Mouse (Mus musculus) cerebellum, adult (tissue): Measurements from ENCODE around the gene Gphb5.
A peak's percentile ranks its signal among the peaks of the same experiment; 100 is the strongest.

ENCODE experiments used
- ATAC-seq: cut with Nextera tagmentation; 2 replicates; pipeline ENCODE4 v1.9.2; 2017; ENCODE audit warnings: mild to moderate bottlenecking, moderate library complexity, mixed read lengths; ENCODE audit not compliant: insufficient number of reproducible peaks, low FRiP score, low TSS enrichment

The Gphb5 gene

DNA sequence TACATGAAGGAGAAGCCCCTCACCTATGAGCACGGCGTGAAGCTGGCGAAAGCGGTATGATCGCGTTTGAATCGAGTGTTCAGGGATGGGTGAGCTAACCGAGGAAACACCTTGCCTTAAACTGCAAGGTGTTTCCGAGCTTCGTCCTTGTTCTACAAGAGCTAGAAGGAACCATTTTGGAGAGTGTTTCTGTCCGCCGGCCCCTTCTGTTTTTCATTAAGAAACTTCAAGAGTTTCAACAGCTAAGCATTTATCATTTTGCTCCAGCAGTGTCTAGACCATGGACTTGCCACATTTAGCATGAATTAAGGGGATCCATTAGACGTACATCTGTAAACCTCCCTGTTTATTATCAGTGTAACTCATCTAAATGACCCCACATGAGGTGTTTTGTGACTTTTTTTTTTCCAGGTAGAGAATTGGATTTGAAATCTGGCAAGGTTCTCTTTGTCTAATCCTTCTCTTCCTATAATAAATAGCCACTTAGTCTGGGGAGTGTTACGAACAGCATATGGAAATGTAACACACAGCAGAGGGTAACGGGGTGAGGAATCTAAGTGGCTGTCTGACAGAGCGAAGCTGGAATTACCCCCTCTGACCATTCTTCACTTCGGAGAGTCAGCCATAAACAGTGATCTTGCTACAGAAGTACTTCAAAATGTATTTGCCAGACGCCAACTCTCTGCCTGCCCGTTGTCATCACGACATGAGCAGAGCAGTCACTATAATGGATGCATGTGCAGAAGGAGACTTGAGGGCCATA, 22.4 kb downstream of the Gphb5 start:
- ATAC-seq: no peak

DNA sequence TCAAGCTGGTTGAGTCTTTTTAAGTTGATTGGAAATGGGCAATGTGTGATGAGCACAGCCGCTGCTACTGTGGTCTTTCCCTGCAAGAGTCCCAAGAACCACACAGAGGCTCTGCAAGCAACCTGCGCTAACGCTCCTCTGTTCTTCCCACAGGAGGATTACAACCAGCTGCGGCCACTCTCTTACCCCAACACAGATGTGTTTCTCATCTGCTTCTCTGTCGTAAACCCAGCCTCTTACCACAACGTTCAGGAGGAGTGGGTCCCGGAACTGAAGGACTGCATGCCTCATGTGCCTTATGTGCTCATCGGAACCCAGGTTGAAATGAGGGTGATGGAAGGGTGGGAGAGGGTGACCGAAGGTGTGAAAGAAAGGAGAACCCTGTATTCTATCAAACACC, 25.1 kb downstream of the Gphb5 start:
- ATAC-seq: no peak

- peak; percentile 45 for ATAC-seq
Measured at GRCm38 (mm10) chr12:75389308-75390135, 27.1 kb downstream of the Gphb5 start.

GRCm38 (mm10) chr12:75388521-75388920, 28.1 kb downstream of the Gphb5 start:
- ATAC-seq: no peak

- ATAC-seq: no peak
Measured at GRCm38 (mm10) chr12:75387846-75388245, 28.7 kb downstream of the Gphb5 start.

DNA sequence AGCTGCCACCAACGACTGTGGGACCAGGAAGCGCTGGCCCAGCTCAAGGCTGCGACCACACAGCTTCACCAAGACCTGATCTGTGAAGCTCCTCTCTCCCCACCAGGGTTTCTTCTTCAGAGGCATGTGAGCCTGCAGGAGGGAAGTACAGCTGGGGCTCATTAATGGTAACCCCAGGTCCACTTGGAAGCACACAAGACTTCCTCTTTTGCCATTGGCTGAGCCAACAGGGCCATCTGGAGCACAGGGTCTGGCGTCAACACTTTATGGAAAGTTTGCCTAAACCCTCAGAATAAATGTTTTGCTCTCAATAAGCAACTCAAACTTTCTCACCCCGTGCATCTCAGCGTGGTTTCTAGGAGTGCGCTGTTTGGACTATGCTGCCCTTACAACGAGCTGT, 29.4 kb downstream of the Gphb5 start:
- ATAC-seq: no peak

- no peak for ATAC-seq
Measured at GRCm38 (mm10) chr12:75386731-75387130, 29.9 kb downstream of the Gphb5 start.

- ATAC-seq: peak; percentile 92
Measured at GRCm38 (mm10) chr12:75376126-75376525, 40.5 kb downstream of the Gphb5 start.

- peak; percentile 92 for ATAC-seq
Measured at GRCm38 (mm10) chr12:75375060-75375459, 41.5 kb downstream of the Gphb5 start.

DNA sequence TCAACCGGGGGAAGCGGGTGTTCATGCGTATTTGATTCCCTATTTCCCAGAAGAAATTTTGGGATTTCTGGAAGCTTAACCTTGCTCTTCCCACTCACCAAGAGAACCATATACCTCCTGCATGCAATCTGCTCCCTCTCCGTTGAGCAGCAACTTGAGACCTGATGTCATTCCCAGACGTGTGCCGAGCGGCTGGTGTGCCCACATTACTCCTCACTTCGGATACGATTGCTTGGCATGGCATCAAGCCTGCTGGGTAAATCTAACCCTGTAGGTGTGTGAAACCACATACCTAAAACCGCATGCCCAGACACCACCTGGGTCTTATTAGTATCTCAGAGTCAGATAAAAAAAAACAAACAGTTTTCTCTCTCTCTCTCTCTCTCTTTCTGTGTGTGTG, 42.1 kb downstream of the Gphb5 start:
- no peak for ATAC-seq

DNA sequence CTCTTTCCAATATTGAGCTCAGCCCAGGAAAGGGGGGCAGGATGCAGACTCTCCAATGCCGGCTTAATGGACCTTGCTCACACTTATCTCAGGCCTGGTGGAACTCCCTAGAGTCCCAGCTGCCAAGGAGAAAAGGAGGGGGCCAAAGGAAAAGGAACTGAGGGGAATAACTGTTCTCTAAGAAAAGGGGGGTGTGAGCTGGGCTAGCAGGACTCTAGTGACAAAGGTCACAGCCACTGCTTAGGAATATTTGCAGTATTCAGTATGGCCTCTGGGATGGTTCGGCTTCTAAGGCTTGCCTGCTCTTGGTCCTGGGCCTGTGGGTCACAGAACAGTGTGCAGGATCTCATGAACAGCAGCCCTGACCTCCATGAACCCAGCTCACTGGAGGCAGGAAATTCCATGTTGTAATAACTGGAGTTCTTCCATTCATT, 47.1 kb downstream of the Gphb5 start:
- no peak for ATAC-seq

DNA sequence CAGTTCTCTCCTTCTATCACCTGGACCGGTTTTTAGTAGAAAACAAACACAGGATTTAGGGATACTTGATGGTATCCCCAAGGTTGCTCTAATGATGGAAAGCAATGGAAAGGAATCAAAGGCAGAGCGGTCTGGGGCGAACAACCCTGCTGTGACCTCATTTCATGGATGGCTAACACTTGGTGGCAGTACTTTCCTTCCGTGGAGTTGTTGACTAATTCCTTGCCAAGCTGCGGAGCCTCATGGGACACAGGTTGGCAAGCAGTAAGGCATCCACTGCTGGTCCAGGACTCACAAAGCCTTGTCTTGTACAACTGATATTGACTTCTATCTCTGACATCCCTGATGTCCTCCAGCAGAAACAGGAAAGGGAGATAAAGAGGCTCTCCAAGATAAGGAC, 48.1 kb downstream of the Gphb5 start:
- ATAC-seq: peak; percentile 56

GRCm38 (mm10) chr12:75367371-75367770, 49.2 kb downstream of the Gphb5 start:
- no peak for ATAC-seq

- no peak for ATAC-seq
Measured at GRCm38 (mm10) chr12:75365621-75366124, 50.9 kb downstream of the Gphb5 start.

DNA sequence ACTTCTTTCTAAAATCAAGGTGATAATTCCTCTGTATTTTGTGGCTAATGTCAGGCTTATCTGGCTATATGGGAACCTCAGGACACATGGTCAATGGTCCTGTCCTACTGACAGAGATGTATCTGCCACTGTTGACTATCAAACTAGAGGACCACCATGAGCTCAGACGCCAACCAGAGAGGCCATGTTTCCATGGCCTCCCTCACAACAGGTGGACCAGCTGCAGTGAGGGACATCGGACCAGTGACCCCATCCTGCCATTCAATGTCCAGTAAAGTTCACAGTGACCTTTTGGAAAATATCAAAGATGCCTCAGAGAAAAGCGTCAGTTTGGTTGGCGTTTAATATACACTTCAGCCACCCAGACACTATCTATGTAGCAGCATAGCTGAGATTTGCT, 52.2 kb downstream of the Gphb5 start:
- ATAC-seq: no peak

DNA sequence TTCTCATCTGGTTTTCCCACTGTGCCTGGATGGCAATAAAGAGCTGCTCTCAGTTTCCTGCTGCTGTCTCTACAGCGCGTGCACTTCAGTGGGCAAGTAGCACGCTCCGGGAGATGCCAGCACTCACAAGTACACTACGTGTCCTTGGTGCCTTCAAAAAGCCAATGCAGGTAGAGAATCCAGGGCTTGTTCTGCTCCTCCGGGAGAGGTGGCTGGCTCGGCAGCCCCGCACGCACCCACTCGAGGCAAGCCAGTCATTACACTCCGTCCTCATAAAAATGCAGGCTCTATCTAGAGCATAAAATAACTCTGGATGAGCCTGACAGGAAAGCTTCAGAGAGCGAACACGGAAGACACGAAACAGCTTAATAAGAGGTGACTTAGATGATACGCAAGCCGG, 54.1 kb downstream of the Gphb5 start:
- no peak for ATAC-seq
